Mouse (Mus musculus) liver, embryonic 15.5 days (tissue): ENCODE data around the gene Tmem184a. TPM values are rescaled to one million over a fixed set of nuclear protein-coding genes. Genes with fewer than 3 reads are reported as not detected.

Experiments used
- ATAC-seq: fragments of 200-750 bp; cut with Nextera tagmentation; 2 replicates; pipeline ENCODE4 v1.8.0; 2017; ENCODE audit warnings: moderate number of reproducible peaks, mild to moderate bottlenecking, moderate library complexity; ENCODE audit not compliant: insufficient read depth
- H3K27ac ChIP-seq: fragments of 300-500 bp; sonication (generic); replicated peaks from 2 replicates; pipeline ENCODE4 v1.5.1; 2015; ENCODE audit warnings: mild to moderate bottlenecking, inconsistent platforms
- H3K27me3 ChIP-seq: fragments of 300-500 bp; sonication (generic); 2 replicates; pipeline ENCODE4 v1.6.1; 2015; ENCODE audit warnings: mild to moderate bottlenecking, inconsistent platforms
- H3K36me3 ChIP-seq: fragments of 300-500 bp; sonication (generic); replicated peaks from 2 replicates; pipeline ENCODE4 v1.6.1; 2015; ENCODE audit warnings: moderate library complexity, mild to moderate bottlenecking, inconsistent platforms
- H3K4me1 ChIP-seq: fragments of 300-500 bp; sonication (generic); replicated peaks from 2 replicates; pipeline ENCODE4 v1.6.1; 2015; ENCODE audit warnings: inconsistent platforms
- H3K4me2 ChIP-seq: fragments of 300-500 bp; sonication (generic); 2 replicates; pipeline ENCODE4 v1.6.1; 2015; ENCODE audit warnings: moderate library complexity, mild to moderate bottlenecking, inconsistent platforms
- H3K4me3 ChIP-seq: fragments of 300-500 bp; sonication (generic); replicated peaks from 2 replicates; pipeline ENCODE4 v1.5.1; 2015; ENCODE audit warnings: mild to moderate bottlenecking, inconsistent platforms
- H3K9ac ChIP-seq: fragments of 300-500 bp; sonication (generic); 2 replicates; pipeline ENCODE4 v1.6.1; 2015; ENCODE audit warnings: moderate library complexity, mild to moderate bottlenecking, inconsistent platforms
- H3K9me3 ChIP-seq: fragments of 300-500 bp; sonication (generic); replicated peaks from 2 replicates; pipeline ENCODE4 v1.6.1; 2016; ENCODE audit warnings: inconsistent platforms
- WGBS: fragments of 180-500 bp; shearing (Covaris S2); methylation state at CpG from one replicate; pipeline ENCODE4 v1.1.7; 2015; ENCODE audit warnings: mixed read lengths; ENCODE audit not compliant: insufficient replicate concordance; 5-methylcytosine and 5-hydroxymethylcytosine counted together
- microRNA-seq: library from miRNA; unstranded; fragments of <30 nt; microRNA quantifications from one replicate; pipeline ENCODE4, GENCODE M21; 2016
- polyA plus RNA-seq: library from polyadenylated mRNA; unstranded; fragments of >200 nt; fragmentation: Nextera tagmentation; extraction: Ambion mirVana; gene quantifications from 2 replicates; pipeline ENCODE4 v1.2.1, GENCODE M21; 2015

The Tmem184a gene
- polyA plus RNA-seq, 1 experiment from 2014 or later: 0.68 TPM

DNA sequence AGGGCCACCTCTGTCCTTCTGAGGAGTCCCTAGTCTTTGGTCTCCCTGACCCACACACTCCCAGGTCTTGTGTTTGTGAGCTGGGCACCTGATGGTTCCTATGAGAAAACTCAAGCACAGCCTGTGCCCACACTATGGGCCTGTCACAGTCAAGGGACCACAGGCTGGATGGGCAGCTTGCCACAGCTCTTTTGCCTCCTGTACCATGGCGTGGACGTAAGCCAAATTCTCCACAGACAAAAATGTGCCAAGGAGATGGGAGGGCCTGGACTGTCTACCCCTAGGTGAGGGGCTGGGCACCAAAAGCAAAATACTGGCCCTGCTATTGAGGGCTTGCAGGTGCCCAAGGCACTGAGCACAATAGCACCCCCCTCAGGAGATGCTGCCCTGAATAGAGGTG, 63.1 kb downstream of the Tmem184a start:
- Histone ChIP-seq H3K36me3 (peaks cover 86% of the 10 kb centered on the region), H3K9ac (no peak overlapping the region), H3K27ac (0 out of 2 replicates have a peak overlapping the region, but pooled peaks have one; percentile 7), H3K4me1 (0 out of 2 replicates have a peak, but pooled peaks cover 7% of the 10 kb centered on the region), H3K9me3 (no peaks in the 10 kb centered on the region), H3K4me3 (no peak overlapping the region), H3K27me3 (no peaks in the 10 kb centered on the region), H3K4me2 (no peak overlapping the region)
- ATAC-seq: no peak
- WGBS: 89% methylated on average over 2 of the region's 2 CpGs

GRCm38 (mm10) chr5:139756135-139756534, 63.6 kb downstream of the Tmem184a start:
- no peaks in the 10 kb centered on the region for H3K9me3 ChIP-seq
- H3K9ac ChIP-seq: no peak overlapping the region
- no peaks in the 10 kb centered on the region for H3K27me3 ChIP-seq
- no peak overlapping the region for H3K4me2 ChIP-seq
- peak; percentile 47 for ATAC-seq
- no peak overlapping the region for H3K27ac ChIP-seq
- H3K4me1 ChIP-seq: 0 out of 2 replicates have a peak, but pooled peaks cover 7% of the 10 kb centered on the region
- peaks cover 86% of the 10 kb centered on the region for H3K36me3 ChIP-seq
- H3K4me3 ChIP-seq: no peak overlapping the region
- 66% methylated on average over 12 of the region's 12 CpGs for WGBS

- Histone ChIP-seq H3K36me3 (peaks cover 84% of the 10 kb centered on the region), H3K4me3 (no peak overlapping the region), H3K4me1 (peaks cover 11% of the 10 kb centered on the region; the same call in 1 of the 2 replicates), H3K27me3 (no peaks in the 10 kb centered on the region), H3K9me3 (no peaks in the 10 kb centered on the region), H3K27ac (no peak overlapping the region), H3K4me2 (no peak overlapping the region), H3K9ac (no peak overlapping the region)
- ATAC-seq: no peak
- WGBS: 33% methylated on average over 12 of the region's 12 CpGs
Measured at GRCm38 (mm10) chr5:139754753-139755152, 65.0 kb downstream of the Tmem184a start.

Small RNAs within 50 kb of the gene (microRNA-seq; reads per million reads assigned to microRNA genes)
- not detected for gene Mir7037

Other genes with a start within 250 kb of the Tmem184a start
- gene Micall2, start 83.6 kb downstream of the Tmem184a start, polyA plus RNA-seq: 12.1 and 12.3 TPM in 2 replicates
- 11.8 and 12.5 TPM in 2 replicates for gene Ints1, start 44.2 kb downstream of the Tmem184a start, polyA plus RNA-seq
- 44.5 and 50.0 TPM in 2 replicates for gene Mafk, start 28.4 kb downstream of the Tmem184a start, polyA plus RNA-seq
- gene Gm26938, start 6.5 kb upstream of the Tmem184a start, polyA plus RNA-seq: not detected in 2 replicates
- 41.4 and 42.3 TPM in 2 replicates for gene Psmg3, start 7.0 kb upstream of the Tmem184a start, polyA plus RNA-seq
- gene Elfn1, start 88.0 kb upstream of the Tmem184a start, polyA plus RNA-seq: 0.02 TPM in 2 replicates